Mouse (Mus musculus): ENCODE results near the gene Entr1. TPM values are rescaled to one million over a fixed set of nuclear protein-coding genes. Genes with fewer than 3 reads are reported as not detected.

Entr1 gene
- total RNA-seq, 2 experiments from 2014 or later = 152 to 164 TPM

- Histone ChIP-seq H3K4me3 (no peak overlapping the region), H3K27ac (peak overlapping the region; percentile 81)
- DNase-seq (ENCODE audit: extremely low spot score in 1 of 2, low spot score in 2 of 2) = peak in 1 of 2 experiments; percentile 52
- intact Hi-C loops (cut with DNase I) = no loop called here
- TF ChIP-seq CTCF (IDR thresholded peaks at IDR 0.05) = no peak
Observed at GRCm38 (mm10) chr2:26341510-26341981, 47.6 kb downstream of the Entr1 start.

- no peak overlapping the region for H3K27ac ChIP-seq
Observed at GRCm38 (mm10) chr2:26339204-26339551, 49.9 kb downstream of the Entr1 start.

DNA sequence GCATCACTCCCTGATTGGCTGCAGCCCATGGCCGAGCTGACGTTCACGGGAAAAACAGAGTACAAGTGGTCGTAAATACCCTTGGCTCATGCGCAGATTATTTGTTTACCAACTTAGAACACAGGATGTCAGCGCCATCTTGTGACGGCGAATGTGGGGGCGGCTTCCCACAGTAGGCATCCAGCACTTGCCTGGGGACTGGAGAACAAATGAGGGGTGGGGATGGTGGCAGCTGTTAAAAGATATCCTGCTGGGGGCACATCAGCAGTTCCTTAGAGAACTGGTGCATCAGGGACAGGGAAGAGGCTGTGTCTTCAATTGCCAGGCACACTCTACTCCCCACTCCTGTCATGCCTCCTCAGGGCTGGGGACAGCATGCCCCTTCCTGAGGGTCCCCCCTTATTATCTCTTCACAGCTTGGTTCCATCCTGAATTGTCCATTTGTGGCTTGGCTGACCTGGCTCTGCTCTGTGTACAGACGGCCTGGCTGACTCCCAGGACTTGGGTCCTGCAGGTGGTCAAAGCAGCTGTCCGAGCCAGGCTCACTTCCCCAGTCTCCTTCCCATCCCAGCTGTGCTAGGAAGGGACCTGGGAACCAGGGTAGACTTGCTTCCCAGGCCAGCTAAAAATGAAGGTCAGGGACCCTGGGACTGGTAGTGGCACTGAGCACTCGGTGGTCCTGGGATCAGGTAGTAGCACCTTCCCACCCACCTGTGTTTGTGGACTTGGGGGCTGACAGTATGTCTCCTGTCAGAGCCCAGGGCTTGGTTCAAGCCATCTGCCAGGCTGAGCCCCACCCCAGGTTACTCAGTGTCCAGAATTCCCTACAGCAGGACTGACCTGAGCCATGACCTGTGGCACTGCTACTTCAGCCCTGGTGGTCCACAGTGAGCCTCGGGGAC is 50.6 kb downstream of the Entr1 start:
- Histone ChIP-seq H3K4me3 (no peak overlapping the region), H3K27ac (peak overlapping the region; percentile 57; the same call in 1 of the 2 replicates)
- no peak for DNase-seq (ENCODE audit: extremely low spot score in 1 of 2, low spot score in 2 of 2)
- TF ChIP-seq CTCF (IDR thresholded peaks at IDR 0.05) = no peak
- intact Hi-C loops (cut with DNase I) = no loop called here

More at GRCm38 (mm10) chr2:26339204-26339551, 49.9 kb downstream of the Entr1 start:
- no peak for DNase-seq (ENCODE audit: extremely low spot score in 1 of 2, low spot score in 2 of 2)
- intact Hi-C loops (cut with DNase I) = no loop called here
- no peak overlapping the region for H3K4me3 ChIP-seq
- no peak for TF ChIP-seq CTCF (IDR thresholded peaks at IDR 0.05)

Other genes with a start within 250 kb of the Entr1 start
- under 1 TPM; 0.27 to 0.35 TPM for gene Lhx3, start 181.0 kb downstream of the Entr1 start, total RNA-seq (2021)
- gene Qsox2, start 151.8 kb downstream of the Entr1 start, total RNA-seq (2021) = 10 to 100 TPM; 20.4 to 23.5 TPM
- gene Ccdc187, start 94.8 kb downstream of the Entr1 start, total RNA-seq (2021) = 1 to 10 TPM in 1 of 2 experiments, under 1 TPM in 1; 0.79 to 2.4 TPM
- 10 to 100 TPM; 51.5 to 55.9 TPM for gene Gpsm1, start 73.8 kb downstream of the Entr1 start, total RNA-seq (2021)
- 10 to 100 TPM; 26.7 to 28.9 TPM for gene Dnlz, start 37.2 kb downstream of the Entr1 start, total RNA-seq (2021)
- 1 to 10 TPM; 3.0 to 3.7 TPM for gene Card9, start 28.4 kb downstream of the Entr1 start, total RNA-seq (2021)
- gene Snapc4, start 8.7 kb downstream of the Entr1 start, total RNA-seq (2021) = 10 to 100 TPM; 74.2 to 78.2 TPM
- 10 to 100 TPM; 93.6 to 94.4 TPM for gene Pmpca, start within 50 bp of the Entr1 start, total RNA-seq (2021)
- gene Inpp5e, start 19.9 kb upstream of the Entr1 start, total RNA-seq (2021) = 10 to 100 TPM; 28.1 to 28.2 TPM
- 10 to 100 TPM; 50.6 to 50.9 TPM for gene Sec16a, start 55.9 kb upstream of the Entr1 start, total RNA-seq (2021)
- gene Notch1, start 127.3 kb upstream of the Entr1 start, total RNA-seq (2021) = 10 to 100 TPM; 23.8 to 23.9 TPM
- gene Egfl7, start 190.7 kb upstream of the Entr1 start, total RNA-seq (2021) = 10 to 100 TPM; 62.4 to 67.4 TPM
- gene Gm20532, start 197.3 kb upstream of the Entr1 start, total RNA-seq (2021) = not detected
- 1 to 10 TPM; 1.3 to 1.8 TPM for gene Agpat2, start 215.1 kb upstream of the Entr1 start, total RNA-seq (2021)
- gene Fam69b, start 239.1 kb upstream of the Entr1 start, total RNA-seq (2021) = 10 to 100 TPM; 72.4 to 78.9 TPM

Measured in left cerebral cortex, adult 2 months (tissue).